Mouse (Mus musculus) hindbrain, postnatal 0 days (tissue): Measurements from ENCODE around the gene Lnp1. TPM values are rescaled to one million over a fixed set of nuclear protein-coding genes. Genes with fewer than 3 reads are reported as not detected.

Source experiments
- ATAC-seq: fragments of 200-750 bp; cut with Nextera tagmentation; 2 replicates; pipeline ENCODE4 v1.8.0; 2017; ENCODE audit warnings: mild to moderate bottlenecking, moderate TSS enrichment, moderate library complexity
- DNase-seq: peaks from one replicate; pipeline ENCODE4 v3.0.0-alpha.2; 2015; ENCODE audit warnings: low spot score
- H3K27ac ChIP-seq: fragments of 300-500 bp; sonication (generic); 2 replicates; pipeline ENCODE4 v1.5.1; 2014; ENCODE audit warnings: mild to moderate bottlenecking
- H3K27me3 ChIP-seq: fragments of 300-500 bp; sonication (generic); 2 replicates; pipeline ENCODE4 v1.6.1; 2014; ENCODE audit warnings: low read length, mixed read lengths; ENCODE audit not compliant: insufficient read depth
- H3K36me3 ChIP-seq: fragments of 300-500 bp; sonication (generic); 2 replicates; pipeline ENCODE4 v1.6.1; 2014; ENCODE audit warnings: low read length, mixed read lengths; ENCODE audit not compliant: insufficient read depth
- H3K4me1 ChIP-seq: fragments of 300-500 bp; sonication (generic); 2 replicates; pipeline ENCODE4 v1.6.1; 2014; ENCODE audit warnings: antibody characterized with exemption, low read length, mixed read lengths; ENCODE audit not compliant: insufficient read depth
- H3K4me2 ChIP-seq: fragments of 300-500 bp; sonication (generic); 2 replicates; pipeline ENCODE4 v1.6.1; 2014; ENCODE audit warnings: low read depth, mild to moderate bottlenecking, low read length, moderate library complexity, mixed read lengths
- H3K4me3 ChIP-seq: fragments of 300-500 bp; sonication (generic); 2 replicates; pipeline ENCODE4 v1.5.1; 2014; ENCODE audit warnings: low read length
- H3K9ac ChIP-seq: fragments of 300-500 bp; sonication (generic); replicated peaks from 2 replicates; pipeline ENCODE4 v1.6.1; 2014; ENCODE audit warnings: mild to moderate bottlenecking, low read length, moderate library complexity, mixed read lengths
- H3K9me3 ChIP-seq: fragments of 300-500 bp; sonication (generic); 2 replicates; pipeline ENCODE4 v1.6.1; 2016; ENCODE audit warnings: low read length, mixed read lengths
- CTCF ChIP-seq: IDR thresholded peaks from 2 replicates; pipeline ENCODE4 v1.5.1; 2016; ENCODE audit warnings: antibody characterized with exemption, control low read depth, low read depth
- WGBS: fragments of 180-500 bp; shearing (Covaris S2); extraction: QIAGEN DNeasy Blood & Tissue Kit; methylation state at CpG from one replicate; pipeline ENCODE4 v1.1.7; 2014; 5-methylcytosine and 5-hydroxymethylcytosine counted together
- polyA plus RNA-seq: library from polyadenylated mRNA; unstranded; fragments of >200 nt; fragmentation: Nextera tagmentation; extraction: Ambion mirVana; gene quantifications from 2 replicates; pipeline ENCODE4 v1.2.1, GENCODE M21; 2015
- total RNA-seq: library from RNA; depleted of rRNA; stranded (reverse); fragments of >200 nt; gene quantifications from 2 replicates; pipeline ENCODE4 v1.2.3, GENCODE M21; 2014; rRNA removed

Lnp1 gene
- total and polyA plus RNA-seq, 2 experiments from 2014 or later = 0.76 TPM; not detected in 1

GRCm38 (mm10) chr16:56870458-56870857 lies 57.4 kb downstream of the Lnp1 start:
- Histone ChIP-seq H3K9me3 (no peaks in the 10 kb centered on the region), H3K4me2 (no peak overlapping the region), H3K9ac (no peak overlapping the region), H3K4me3 (no peak overlapping the region), H3K27me3 (no peaks in the 10 kb centered on the region), H3K27ac (no peak overlapping the region), H3K4me1 (no peaks in the 10 kb centered on the region), H3K36me3 (no peaks in the 10 kb centered on the region)
- DNase-seq (no peak), ATAC-seq (no peak)
- WGBS = 72% methylated on average over 3 of the region's 3 CpGs
- no peak for TF ChIP-seq CTCF

- 83% methylated on average over 5 of the region's 5 CpGs for WGBS
- H3K9me3 ChIP-seq = no peaks in the 10 kb centered on the region
- H3K27me3 ChIP-seq = no peaks in the 10 kb centered on the region
- no peaks in the 10 kb centered on the region for H3K4me1 ChIP-seq
- TF ChIP-seq CTCF = no peak
- no peak overlapping the region for H3K4me3 ChIP-seq
- no peak overlapping the region for H3K9ac ChIP-seq
- H3K27ac ChIP-seq = no peak overlapping the region
- H3K4me2 ChIP-seq = no peak overlapping the region
- ATAC-seq = no peak
- no peaks in the 10 kb centered on the region for H3K36me3 ChIP-seq
- no peak for DNase-seq
Measured at GRCm38 (mm10) chr16:56868361-56868760, 59.5 kb downstream of the Lnp1 start.

- ATAC-seq = no peak
- no peak overlapping the region for H3K27ac ChIP-seq
- no peak for TF ChIP-seq CTCF
- no peaks in the 10 kb centered on the region for H3K4me1 ChIP-seq
- no peak overlapping the region for H3K4me2 ChIP-seq
- 74% methylated on average over 4 of the region's 4 CpGs for WGBS
- no peak overlapping the region for H3K9ac ChIP-seq
- H3K27me3 ChIP-seq = no peaks in the 10 kb centered on the region
- H3K9me3 ChIP-seq = no peaks in the 10 kb centered on the region
- no peak for DNase-seq
- H3K4me3 ChIP-seq = no peak overlapping the region
- H3K36me3 ChIP-seq = no peaks in the 10 kb centered on the region
Measured at GRCm38 (mm10) chr16:56867591-56867990, 60.3 kb downstream of the Lnp1 start.

Other genes with a start within 250 kb of the Lnp1 start
- 90.9 and 97.6 TPM in 2 replicates for gene Tfg, start 210.6 kb downstream of the Lnp1 start, total RNA-seq
- gene Tfg, start 210.6 kb downstream of the Lnp1 start, polyA plus RNA-seq = 152 and 155 TPM in 2 replicates
- gene Adgrg7, start 132.2 kb downstream of the Lnp1 start, total RNA-seq = not detected in 2 replicates
- not detected in 2 replicates for gene Adgrg7, start 132.2 kb downstream of the Lnp1 start, polyA plus RNA-seq
- 1.6 and 2.4 TPM in 2 replicates for gene Tmem45a, start 41.9 kb downstream of the Lnp1 start, total RNA-seq
- 4.0 and 4.5 TPM in 2 replicates for gene Tmem45a, start 41.9 kb downstream of the Lnp1 start, polyA plus RNA-seq
- 0.47 TPM in 1 of 2 replicates, not detected in the other for gene Tmem45a2, start 143.3 kb upstream of the Lnp1 start, total RNA-seq
- gene Tmem45a2, start 143.3 kb upstream of the Lnp1 start, polyA plus RNA-seq = 0.23 and 0.35 TPM in 2 replicates
- gene Tomm70a, start 193.6 kb upstream of the Lnp1 start, total RNA-seq = 87.8 and 92.3 TPM in 2 replicates
- gene Tomm70a, start 193.6 kb upstream of the Lnp1 start, polyA plus RNA-seq = 55.9 and 59.4 TPM in 2 replicates
- 20.1 and 33.0 TPM in 2 replicates for gene Nit2, start 239.3 kb upstream of the Lnp1 start, total RNA-seq
- gene Nit2, start 239.3 kb upstream of the Lnp1 start, polyA plus RNA-seq = 56.3 and 62.5 TPM in 2 replicates